ENCODE assay signal across 13 mouse cellular contexts in the genomic region with DNA sequence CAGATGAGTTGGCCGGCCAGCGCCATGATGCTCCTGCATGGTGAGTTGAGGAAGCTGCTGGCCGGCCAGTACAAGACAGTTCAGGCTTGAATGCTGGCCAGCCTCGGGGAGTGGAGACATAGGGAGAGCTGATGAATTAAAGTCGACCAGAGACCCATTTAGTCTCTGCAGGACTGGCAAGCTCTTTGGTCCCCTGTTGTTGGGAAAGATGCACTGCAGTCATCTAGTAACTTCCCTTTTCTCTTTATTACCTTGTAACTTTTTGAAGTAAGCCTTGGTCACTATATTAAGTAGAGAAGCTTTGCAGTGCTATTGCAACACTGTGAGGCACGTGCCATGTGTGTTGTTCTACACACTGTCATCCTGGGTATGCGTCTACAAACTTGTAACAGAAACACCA. TPM values are rescaled to one million over a fixed set of nuclear protein-coding genes. Genes with fewer than 3 reads are reported as not detected.
DNase-seq lines count a peak whose midpoint lies in the region; ATAC-seq and TF ChIP-seq lines count a peak whose summit lies in the region.
"Had no signal": no experiment of that assay in that cellular context is flagged by ENCODE, and none has a peak within 500 bp of the region (broad histone marks: within the 10 kb centered on the region; RNA-seq: fewer than 3 reads in every experiment).

No protein-coding gene starts in this region.

- H3K27me3 ChIP-seq in kidney, postnatal 0 days (ENCODE audit: insufficient read depth, low read length), result no peaks in the 10 kb centered on the region
- H3K27me3 ChIP-seq in MEL (ENCODE audit: control insufficient read depth in 1 of 2, insufficient read depth in 2 of 2, low read length in 2 of 2), result no peaks in the 10 kb centered on the region
- no peaks in the 10 kb centered on the region for H3K27me3 ChIP-seq in intestine, embryonic 16.5 days (replicated peaks; ENCODE audit: control insufficient read depth, insufficient read depth, low read length)
- no peaks in the 10 kb centered on the region for H3K27me3 ChIP-seq in forebrain, embryonic 10.5 days (ENCODE audit: poor library complexity, severe bottlenecking)
- H3K27me3 ChIP-seq in forebrain, embryonic 14.5 days (replicated peaks; ENCODE audit: control insufficient read depth, insufficient read depth, low read length), result no peaks in the 10 kb centered on the region
- H3K27me3 ChIP-seq: midbrain, embryonic 13.5 days had no signal

- no peak for TF ChIP-seq CTCF in kidney, postnatal 0 days (IDR thresholded peaks at IDR 0.05; ENCODE audit: low read depth)
- no peak; a peak in 1 of 6 replicates for TF ChIP-seq CTCF in MEL (IDR thresholded peaks at IDR 0.05 in 2 of 3, conservative IDR thresholded peaks at IDR 0.05 in 1 of 3; ENCODE audit: control insufficient read depth in 1 of 3, insufficient read depth in 1 of 3, low read depth in 2 of 3, low read length in 3 of 3, poor library complexity in 1 of 3, severe bottlenecking in 1 of 3)

- WGBS in kidney, postnatal 0 days, result 63% methylated on average over 7 of the region's 7 CpGs
- 63% methylated on average over 7 of the region's 7 CpGs for WGBS in intestine, embryonic 16.5 days
- WGBS in forebrain, embryonic 10.5 days, result 76% methylated on average over 7 of the region's 7 CpGs
- 81% methylated on average over 7 of the region's 7 CpGs for WGBS in forebrain, embryonic 14.5 days

- no peak overlapping the region for H3K4me3 ChIP-seq in kidney, postnatal 0 days (replicated peaks; ENCODE audit: low read depth, low read length)
- no peak overlapping the region for H3K4me3 ChIP-seq in MEL (ENCODE audit: control insufficient read depth in 1 of 2, insufficient read depth in 1 of 2, low read depth in 2 of 2, low read length in 2 of 2)
- no peak overlapping the region for H3K4me3 ChIP-seq in intestine, embryonic 16.5 days (ENCODE audit: low read length)
- H3K4me3 ChIP-seq in forebrain, embryonic 10.5 days, result no peak overlapping the region
- H3K4me3 ChIP-seq in forebrain, embryonic 14.5 days (ENCODE audit: low read depth, low read length), result no peak overlapping the region
- H3K4me3 ChIP-seq: heart, embryonic 10.5 days; midbrain, embryonic 13.5 days had no signal

- no peaks in the 10 kb centered on the region for H3K36me3 ChIP-seq in kidney, postnatal 0 days (ENCODE audit: insufficient read depth, low read length)
- no peaks in the 10 kb centered on the region for H3K36me3 ChIP-seq in MEL (ENCODE audit: control insufficient read depth in 1 of 2, insufficient read depth in 2 of 2, low read length in 2 of 2)
- no peaks in the 10 kb centered on the region for H3K36me3 ChIP-seq in intestine, embryonic 16.5 days (ENCODE audit: control insufficient read depth, insufficient read depth, low read length)
- H3K36me3 ChIP-seq in forebrain, embryonic 10.5 days (replicated peaks), result peaks cover 4% of the 10 kb centered on the region; the same call in 1 of the 2 replicates
- H3K36me3 ChIP-seq in forebrain, embryonic 14.5 days (ENCODE audit: control insufficient read depth, insufficient read depth, low read length), result no peaks in the 10 kb centered on the region

- no peak for DNase-seq in kidney, postnatal 0 days (ENCODE audit: low spot score)
- DNase-seq in kidney, adult 18-20 months, result no peak
- DNase-seq in MEL (ENCODE audit: low read depth, low spot score), result peak; percentile 23
- DNase-seq in thymus, postnatal 14 days, result no peak
- DNase-seq in forebrain, embryonic 10.5 days (ENCODE audit: extremely low spot score, low spot score), result no peak
- no peak for DNase-seq in forebrain, embryonic 14.5 days (ENCODE audit: low spot score)
- DNase-seq: cerebellum, adult 9-10 months; thymus, postnatal 4 days had no signal

- TF ChIP-seq RAD21 in MEL (IDR thresholded peaks at IDR 0.05; ENCODE audit: low read depth, low read length), result no peak

- no peak for TF ChIP-seq EP300 in MEL (IDR thresholded peaks at IDR 0.05; ENCODE audit: low read depth in 1 of 2, low read length in 2 of 2)

- H3K79me2 ChIP-seq in MEL (ENCODE audit: control insufficient read depth, insufficient read depth, low read length, poor library complexity), result 0 out of 2 replicates have a peak, but pooled peaks cover 2% of the 10 kb centered on the region

- no peak for ATAC-seq in kidney, postnatal 0 days (replicated peaks; ENCODE audit: low FRiP score, low read depth)
- ATAC-seq in intestine, embryonic 16.5 days, result peak; percentile 47
- peak; percentile 89 for ATAC-seq in megakaryocyte progenitor cell, adult 5-6 weeks (replicated peaks; ENCODE audit: poor library complexity)
- ATAC-seq in forebrain, embryonic 14.5 days, result no peak
- ATAC-seq: CD4-positive, CD25-positive, alpha-beta regulatory T cell, adult 4 months; midbrain, embryonic 13.5 days had no signal

- H3K4me1 ChIP-seq in kidney, postnatal 0 days (replicated peaks; ENCODE audit: insufficient read depth, low read length), result peaks cover 8% of the 10 kb centered on the region; the same call in 1 of the 2 replicates
- H3K4me1 ChIP-seq in MEL (ENCODE audit: control insufficient read depth in 1 of 2, insufficient read depth in 2 of 2, low read length in 2 of 2), result no peaks in the 10 kb centered on the region
- peaks cover 38% of the 10 kb centered on the region for H3K4me1 ChIP-seq in intestine, embryonic 16.5 days (ENCODE audit: control insufficient read depth, insufficient read depth, low read length)
- H3K4me1 ChIP-seq in forebrain, embryonic 10.5 days, result peaks cover 12% of the 10 kb centered on the region
- no peaks in the 10 kb centered on the region; the same call in 1 of the 2 replicates for H3K4me1 ChIP-seq in forebrain, embryonic 14.5 days (ENCODE audit: control insufficient read depth, insufficient read depth, low read length)

- TF ChIP-seq POLR2A in MEL (IDR thresholded peaks at IDR 0.05; ENCODE audit: control insufficient read depth in 1 of 2, insufficient read depth in 1 of 2, low read depth in 1 of 2, low read length in 2 of 2, poor library complexity in 1 of 2), result no peak

- no peak overlapping the region for H3K9ac ChIP-seq in kidney, postnatal 0 days (ENCODE audit: low read depth, low read length)
- no peak overlapping the region for H3K9ac ChIP-seq in MEL (ENCODE audit: control insufficient read depth, low read depth, low read length, poor library complexity, severe bottlenecking)
- H3K9ac ChIP-seq in intestine, embryonic 16.5 days (ENCODE audit: low read depth, low read length), result no peak overlapping the region
- H3K9ac ChIP-seq in forebrain, embryonic 14.5 days (ENCODE audit: low read length), result no peak overlapping the region
- H3K9ac ChIP-seq: midbrain, embryonic 13.5 days had no signal

- H3K27ac ChIP-seq in kidney, postnatal 0 days, result 0 out of 2 replicates have a peak overlapping the region, but pooled peaks have one; percentile 2
- no peak overlapping the region for H3K27ac ChIP-seq in MEL (ENCODE audit: control insufficient read depth, low read depth, low read length)
- H3K27ac ChIP-seq in intestine, embryonic 16.5 days (ENCODE audit: low read length), result peak overlapping the region; percentile 58
- no peak overlapping the region for H3K27ac ChIP-seq in forebrain, embryonic 10.5 days
- H3K27ac ChIP-seq in forebrain, embryonic 14.5 days (ENCODE audit: low read depth, low read length), result no peak overlapping the region
- H3K27ac ChIP-seq: heart, embryonic 10.5 days; midbrain, embryonic 13.5 days had no signal

- no peak overlapping the region for H3K4me2 ChIP-seq in kidney, postnatal 0 days (ENCODE audit: low read length)
- no peak overlapping the region for H3K4me2 ChIP-seq in intestine, embryonic 16.5 days (ENCODE audit: low read depth, low read length)
- no peak overlapping the region for H3K4me2 ChIP-seq in forebrain, embryonic 14.5 days (ENCODE audit: low read length)
- H3K4me2 ChIP-seq: midbrain, embryonic 13.5 days had no signal

- H3K9me3 ChIP-seq in kidney, postnatal 0 days (replicated peaks; ENCODE audit: low read length), result no peaks in the 10 kb centered on the region
- no peaks in the 10 kb centered on the region for H3K9me3 ChIP-seq in MEL (replicated peaks; ENCODE audit: insufficient read depth, low read length)
- H3K9me3 ChIP-seq in intestine, embryonic 16.5 days (ENCODE audit: control insufficient read depth, low read length), result no peaks in the 10 kb centered on the region
- H3K9me3 ChIP-seq in forebrain, embryonic 10.5 days, result no peaks in the 10 kb centered on the region
- no peaks in the 10 kb centered on the region for H3K9me3 ChIP-seq in forebrain, embryonic 14.5 days (replicated peaks; ENCODE audit: control insufficient read depth, low read length)
- H3K9me3 ChIP-seq: heart, embryonic 10.5 days; midbrain, embryonic 13.5 days had no signal

TF ChIP-seq in MEL, 35 proteins besides CTCF, POLR2A, EP300 and RAD21 (continues in another document):
- TF ChIP-seq ZC3H11A (IDR thresholded peaks at IDR 0.05; ENCODE audit: low read depth, low read length), result no peak
- TF ChIP-seq MEF2A (IDR thresholded peaks at IDR 0.05; ENCODE audit: extremely low read depth, insufficient replicate concordance, low read depth, low read length, poor library complexity, severe bottlenecking), result no peak
- TF ChIP-seq NRF1 (IDR thresholded peaks at IDR 0.05; ENCODE audit: insufficient read depth, low read depth, low read length, poor library complexity, severe bottlenecking), result no peak
- TF ChIP-seq SMC3 (IDR thresholded peaks at IDR 0.05; ENCODE audit: low read depth, low read length), result no peak

RNA-seq across cellular contexts. Expression of gene Taf11, which starts 15.9 kb away (rescaled TPM):
- polyA plus RNA-seq in kidney, postnatal 0 days (2015; fragmentation: Nextera tagmentation; extraction: Ambion mirVana), result 55.5 and 58.1 TPM in 2 replicates
- total RNA-seq in MEL (2012; rRNA removed), result 40.8 and 45.7 TPM in 2 replicates
- 10 to 100 TPM in 1 of 2 experiments, not detected in 1; 77.8 TPM for polyA plus RNA-seq in MEL (2012; ENCODE audit: insufficient read depth in 1 of 2, insufficient read length in 2 of 2, low read depth in 1 of 2, low replicate concordance in 2 of 2, missing spikeins in 1 of 2)
- polyA plus RNA-seq in intestine, embryonic 16.5 days (2015; fragmentation: Nextera tagmentation; extraction: Ambion mirVana), result 41.5 and 51.6 TPM in 2 replicates
- 60.7 and 61.8 TPM in 2 replicates for total RNA-seq in megakaryocyte progenitor cell, adult 5-6 weeks (2015)
- total RNA-seq in megakaryocyte progenitor cell, adult 5-6 weeks (2017), result 29.6 and 30.4 TPM in 2 replicates
- polyA plus RNA-seq in forebrain, embryonic 10.5 days (2016; fragmentation: Nextera tagmentation; extraction: Ambion mirVana), result 91.4 and 92.6 TPM in 2 replicates
- 65.2 and 66.1 TPM in 2 replicates for polyA plus RNA-seq in forebrain, embryonic 14.5 days (2014; fragmentation: Nextera tagmentation; extraction: Ambion mirVana)

RNA-seq across cellular contexts. Expression of gene Anks1, which starts 16.4 kb away (rescaled TPM):
- polyA plus RNA-seq in kidney, postnatal 0 days (2015; fragmentation: Nextera tagmentation; extraction: Ambion mirVana), result 10.5 and 11.3 TPM in 2 replicates
- total RNA-seq in MEL (2012; rRNA removed), result 11.6 and 11.9 TPM in 2 replicates
- polyA plus RNA-seq in MEL (2012; ENCODE audit: insufficient read depth in 1 of 2, insufficient read length in 2 of 2, low read depth in 1 of 2, low replicate concordance in 2 of 2, missing spikeins in 1 of 2), result 10 to 100 TPM in 1 of 2 experiments, not detected in 1; 15.9 TPM
- polyA plus RNA-seq in intestine, embryonic 16.5 days (2015; fragmentation: Nextera tagmentation; extraction: Ambion mirVana), result 10.0 and 11.4 TPM in 2 replicates
- 29.5 and 34.7 TPM in 2 replicates for total RNA-seq in megakaryocyte progenitor cell, adult 5-6 weeks (2015)
- 29.0 and 34.3 TPM in 2 replicates for total RNA-seq in megakaryocyte progenitor cell, adult 5-6 weeks (2017)
- 21.0 and 21.4 TPM in 2 replicates for polyA plus RNA-seq in forebrain, embryonic 10.5 days (2016; fragmentation: Nextera tagmentation; extraction: Ambion mirVana)
- polyA plus RNA-seq in forebrain, embryonic 14.5 days (2014; fragmentation: Nextera tagmentation; extraction: Ambion mirVana), result 39.4 and 40.3 TPM in 2 replicates

Comparison
In these comparisons a context has a peak if more than half of its experiments do, and no peak if none do; other contexts are left out.
1. ATAC-seq: peak in intestine, embryonic 16.5 days (single experiment) and megakaryocyte progenitor cell, adult 5-6 weeks (single experiment); none in kidney, postnatal 0 days (single experiment) and forebrain, embryonic 14.5 days (single experiment).
2. H3K27ac ChIP-seq: peak in kidney, postnatal 0 days (single experiment) and intestine, embryonic 16.5 days (single experiment); none in MEL (single experiment), forebrain, embryonic 10.5 days (single experiment) and forebrain, embryonic 14.5 days (single experiment).